Mouse (Mus musculus) c-Kit-negative CD71-positive TER-119-positive erythroid progenitor cells, embryonic 14.5 days (primary cell): ENCODE data around the gene Dnah10.

Experiments
- DNase-seq: peaks from one replicate; pipeline ENCODE4 v3.0.0-alpha.2; 2013; ENCODE audit warnings: low read depth, low spot score

Dnah10 gene

GRCm38 (mm10) chr5:124812466-124812865, 87.6 kb downstream of the Dnah10 start:
- no peak for DNase-seq

GRCm38 (mm10) chr5:124814797-124815196, 89.9 kb downstream of the Dnah10 start:
- no peak for DNase-seq

- no peak for DNase-seq
These were observed 92.2 kb downstream of the Dnah10 start for GRCm38 (mm10) chr5:124817050-124817449.

GRCm38 (mm10) chr5:124822128-124822894, 97.4 kb downstream of the Dnah10 start:
- DNase-seq: no peak

- DNase-seq: no peak
These were observed 105.4 kb downstream of the Dnah10 start for GRCm38 (mm10) chr5:124830331-124830730.

GRCm38 (mm10) chr5:124835218-124835617, 110.3 kb downstream of the Dnah10 start:
- no peak for DNase-seq

- no peak for DNase-seq
These were observed 111.2 kb downstream of the Dnah10 start for GRCm38 (mm10) chr5:124836075-124836474.

GRCm38 (mm10) chr5:124836621-124837020, 111.7 kb downstream of the Dnah10 start:
- no peak for DNase-seq

- DNase-seq: no peak
These were observed 115.3 kb downstream of the Dnah10 start for GRCm38 (mm10) chr5:124840202-124840601.

- no peak for DNase-seq
These were observed 115.8 kb downstream of the Dnah10 start for GRCm38 (mm10) chr5:124840669-124841068.

- DNase-seq: no peak
These were observed 118.5 kb downstream of the Dnah10 start for GRCm38 (mm10) chr5:124843386-124843785.

- no peak for DNase-seq
These were observed 120.0 kb downstream of the Dnah10 start for GRCm38 (mm10) chr5:124844929-124845328.

- DNase-seq: no peak
These were observed 122.1 kb downstream of the Dnah10 start for GRCm38 (mm10) chr5:124847014-124847413.

GRCm38 (mm10) chr5:124848994-124849393, 124.1 kb downstream of the Dnah10 start:
- no peak for DNase-seq

- no peak for DNase-seq
These were observed 126.7 kb downstream of the Dnah10 start for GRCm38 (mm10) chr5:124851572-124851971.

GRCm38 (mm10) chr5:124852294-124852693, 127.4 kb downstream of the Dnah10 start:
- DNase-seq: no peak

- DNase-seq: no peak
These were observed 128.2 kb downstream of the Dnah10 start for GRCm38 (mm10) chr5:124853079-124853478.

GRCm38 (mm10) chr5:124854202-124854601, 129.3 kb downstream of the Dnah10 start:
- no peak for DNase-seq

- DNase-seq: no peak
These were observed 135.1 kb downstream of the Dnah10 start for GRCm38 (mm10) chr5:124860013-124860412.

- DNase-seq: no peak
These were observed 136.6 kb downstream of the Dnah10 start for GRCm38 (mm10) chr5:124861463-124861862.

GRCm38 (mm10) chr5:124862013-124862866, 137.4 kb downstream of the Dnah10 start, which contains the start of the genes Ccdc92 and Zfp664:
Gene Ccdc92, minus strand, starts transcription at chr5:124862424.
Gene Zfp664, plus strand, starts transcription at chr5:124862691.
- peak; percentile 95 for DNase-seq
